Mouse (Mus musculus) 3134 (cell line): ENCODE measurements around the gene Ttc4.

Experiments used
- DNase-seq: peaks from one replicate; pipeline ENCODE4 v3.0.0-alpha.2; 2011; ENCODE audit warnings: low spot score; ENCODE audit not compliant: insufficient read length; ENCODE audit errors: extremely low read depth

Gene Ttc4

DNA sequence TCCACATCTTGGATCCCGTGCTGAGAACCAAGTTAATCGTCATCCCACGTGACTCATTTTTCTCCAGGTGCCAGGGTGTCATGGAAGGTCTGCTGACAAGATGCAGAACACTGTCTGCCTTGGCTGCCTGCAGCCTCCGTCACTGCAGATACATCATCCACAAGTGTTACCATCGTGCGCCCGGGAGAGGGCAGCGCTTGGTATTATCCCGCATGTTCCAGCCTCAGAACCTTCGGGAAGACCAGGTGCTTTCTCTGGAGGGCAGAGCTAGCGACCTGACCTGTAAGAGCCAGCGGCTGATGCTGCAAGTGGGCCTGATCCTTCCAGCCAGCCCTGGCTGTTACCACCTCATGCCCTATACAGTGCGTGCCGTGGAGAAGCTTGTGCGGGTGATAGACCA lies 25.7 kb downstream of the Ttc4 start:
- DNase-seq = no peak

DNA sequence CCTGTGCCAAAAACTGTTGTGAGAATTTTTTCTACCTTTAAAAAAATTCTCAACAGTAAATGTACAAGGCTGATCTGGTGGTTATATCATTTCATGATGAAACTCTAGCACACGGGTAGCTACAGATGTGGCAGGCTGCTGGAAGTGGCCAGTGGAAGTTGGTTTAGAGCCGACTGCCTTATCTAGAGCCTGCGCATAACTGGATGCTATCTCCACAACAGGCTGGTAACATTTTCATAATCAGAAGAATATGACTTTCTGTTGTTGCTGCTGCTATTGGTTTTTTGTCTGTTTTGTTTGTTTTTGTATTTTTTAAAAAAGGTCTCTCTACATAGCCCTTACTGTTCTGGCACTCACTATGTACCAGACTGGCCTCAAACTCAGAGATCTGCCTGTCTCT lies 26.2 kb downstream of the Ttc4 start:
- no peak for DNase-seq

DNA sequence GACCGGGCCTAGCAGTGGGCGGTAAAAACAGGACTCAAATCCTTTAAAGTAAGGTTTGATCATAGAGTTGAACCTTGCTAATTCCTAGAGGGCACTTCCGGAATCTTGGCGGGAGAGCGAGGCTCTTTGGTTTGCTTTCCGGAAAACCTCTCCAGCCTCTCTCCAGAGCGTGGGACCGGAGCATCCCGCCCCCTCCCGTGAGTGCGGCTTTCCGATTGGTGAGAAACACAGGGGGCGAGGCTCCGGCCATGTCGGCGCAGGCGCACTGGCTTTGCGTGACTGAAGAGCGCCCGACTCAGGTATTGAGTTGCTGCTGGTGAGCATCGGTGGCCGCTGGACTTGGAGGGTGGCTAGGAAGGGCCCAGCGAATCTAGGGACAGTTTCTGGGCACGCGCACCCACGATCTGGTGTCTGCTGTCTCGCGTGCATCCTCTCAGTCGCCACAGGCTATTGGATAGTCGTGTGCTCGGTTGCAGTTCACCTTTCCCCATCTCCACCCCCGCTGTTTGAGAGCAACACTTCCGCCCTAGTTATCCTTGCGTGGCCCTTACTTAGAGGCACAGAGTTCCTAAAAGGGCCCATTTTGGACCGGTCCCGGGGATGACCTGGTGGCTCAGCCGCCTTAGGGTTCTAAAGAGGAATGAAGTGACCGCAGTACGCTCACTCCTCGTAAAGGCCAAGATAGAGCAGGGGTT lies 27.8 kb downstream of the Ttc4 start, which contains the start of gene Pars2:
Pars2 (plus strand) TSS at position 237 of the 695 bp plus-strand sequence.
- peak; percentile 96 for DNase-seq

DNA sequence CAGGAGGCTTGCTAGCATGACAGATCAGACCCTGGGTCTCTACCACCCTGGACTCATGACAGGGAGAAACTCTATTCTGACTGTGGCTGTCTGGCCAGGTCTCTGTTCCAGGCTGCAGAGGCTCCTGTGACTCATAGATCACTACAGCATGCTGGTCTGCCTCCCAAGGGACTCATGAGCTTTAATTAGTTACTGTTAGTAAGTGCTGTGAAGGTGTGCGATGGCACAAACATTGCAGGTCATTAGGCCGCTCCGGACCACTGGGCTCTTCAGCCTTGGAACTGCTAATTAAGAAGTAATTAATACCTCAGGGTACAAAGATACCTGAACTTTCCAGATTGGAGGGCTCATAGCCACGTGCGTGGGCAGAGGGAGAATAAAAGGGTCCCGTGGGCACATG lies 31.6 kb downstream of the Ttc4 start:
- DNase-seq = no peak

DNA sequence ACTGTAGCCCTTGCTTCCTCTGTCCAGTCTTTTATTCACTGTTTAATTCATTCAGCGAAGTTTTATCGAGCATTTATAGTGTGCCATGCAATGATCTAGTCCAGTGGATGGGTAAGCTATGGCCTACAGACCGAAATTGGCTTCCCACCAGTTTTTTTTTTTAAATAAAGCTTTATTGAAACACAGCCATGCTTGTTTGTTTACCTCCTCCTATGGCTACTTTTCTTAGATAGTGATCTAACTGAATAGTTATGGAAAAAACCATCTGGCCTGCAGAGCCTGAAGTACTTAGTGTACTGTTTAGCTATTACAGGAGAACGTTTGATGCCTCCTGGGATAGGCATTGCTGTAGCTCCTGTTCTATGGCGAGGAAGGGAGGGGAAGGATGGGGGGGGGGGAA lies 32.9 kb downstream of the Ttc4 start:
- no peak for DNase-seq

DNA sequence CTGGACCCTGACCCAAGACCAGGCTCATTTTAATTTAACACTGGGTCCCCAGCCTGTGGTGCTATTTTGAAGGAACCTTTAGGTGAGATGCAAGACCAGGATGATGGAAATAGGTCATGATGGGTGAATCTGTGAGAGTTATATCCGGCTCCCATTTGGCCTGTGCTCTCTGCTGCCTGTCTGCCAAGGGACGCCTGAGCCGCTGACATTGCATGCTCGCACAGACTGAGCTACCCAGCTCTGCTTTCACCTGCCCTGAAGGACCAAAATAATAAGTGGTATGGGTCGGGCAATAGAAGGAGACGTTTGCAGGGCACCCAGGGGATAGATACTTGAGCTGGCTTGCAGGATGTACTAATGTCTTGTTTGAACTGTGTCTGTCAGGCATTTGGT lies 34.5 kb downstream of the Ttc4 start:
- DNase-seq = no peak

DNA sequence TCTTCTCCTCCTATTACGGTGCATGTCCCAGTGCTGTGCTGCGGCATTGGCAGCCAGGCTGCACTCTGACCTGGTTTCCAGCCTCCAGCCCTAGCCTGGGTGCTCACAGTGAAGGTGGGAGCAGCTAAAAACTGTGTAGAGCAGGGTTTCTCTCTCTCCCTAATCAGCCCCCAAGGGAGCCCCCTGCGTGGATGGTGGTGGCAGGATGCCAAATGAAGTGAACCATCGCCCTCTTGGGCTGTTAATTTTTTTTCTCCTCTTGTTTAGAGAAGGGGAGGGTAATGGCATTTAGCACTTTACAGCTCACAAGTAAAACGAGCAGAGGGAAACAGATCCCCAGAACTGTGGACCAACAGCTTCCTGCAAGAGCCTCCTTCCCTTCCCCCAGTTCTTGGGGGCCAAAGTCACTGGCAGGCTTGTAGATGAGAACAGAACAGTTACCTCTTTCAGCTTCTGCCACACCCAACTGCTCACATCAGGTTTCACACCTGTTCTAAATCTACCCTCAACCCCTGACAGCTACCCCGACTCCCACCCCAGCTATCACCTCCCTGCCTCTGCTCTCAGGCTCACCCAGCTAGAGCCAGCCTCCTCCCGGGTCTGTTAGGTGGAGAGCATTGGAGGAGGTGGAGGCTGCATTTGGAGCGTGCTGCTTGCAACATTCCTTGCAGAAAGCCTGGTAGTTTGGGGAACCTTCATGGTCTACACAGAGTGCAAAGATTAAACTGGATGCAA lies 35.1 kb downstream of the Ttc4 start:
- DNase-seq = no peak

DNA sequence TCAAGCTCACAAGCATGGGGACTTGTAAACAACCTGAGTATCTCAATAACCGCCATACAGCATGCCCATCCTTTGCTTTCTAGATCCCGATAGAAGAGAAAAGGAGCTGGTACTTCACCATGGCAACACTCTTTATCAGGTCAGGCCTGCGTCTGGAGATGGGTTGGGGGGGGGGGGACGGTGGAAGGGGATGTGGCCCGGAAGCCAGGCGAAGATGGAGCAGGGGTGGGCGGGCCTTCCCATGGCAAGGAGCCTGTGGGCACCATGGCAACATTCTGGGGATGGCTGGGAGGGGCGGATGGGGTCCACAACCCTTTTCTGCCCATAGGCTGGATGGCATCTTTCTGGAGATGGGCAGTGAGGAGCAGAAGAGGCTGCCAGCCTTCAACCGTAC lies 44.7 kb downstream of the Ttc4 start:
- no peak for DNase-seq

DNA sequence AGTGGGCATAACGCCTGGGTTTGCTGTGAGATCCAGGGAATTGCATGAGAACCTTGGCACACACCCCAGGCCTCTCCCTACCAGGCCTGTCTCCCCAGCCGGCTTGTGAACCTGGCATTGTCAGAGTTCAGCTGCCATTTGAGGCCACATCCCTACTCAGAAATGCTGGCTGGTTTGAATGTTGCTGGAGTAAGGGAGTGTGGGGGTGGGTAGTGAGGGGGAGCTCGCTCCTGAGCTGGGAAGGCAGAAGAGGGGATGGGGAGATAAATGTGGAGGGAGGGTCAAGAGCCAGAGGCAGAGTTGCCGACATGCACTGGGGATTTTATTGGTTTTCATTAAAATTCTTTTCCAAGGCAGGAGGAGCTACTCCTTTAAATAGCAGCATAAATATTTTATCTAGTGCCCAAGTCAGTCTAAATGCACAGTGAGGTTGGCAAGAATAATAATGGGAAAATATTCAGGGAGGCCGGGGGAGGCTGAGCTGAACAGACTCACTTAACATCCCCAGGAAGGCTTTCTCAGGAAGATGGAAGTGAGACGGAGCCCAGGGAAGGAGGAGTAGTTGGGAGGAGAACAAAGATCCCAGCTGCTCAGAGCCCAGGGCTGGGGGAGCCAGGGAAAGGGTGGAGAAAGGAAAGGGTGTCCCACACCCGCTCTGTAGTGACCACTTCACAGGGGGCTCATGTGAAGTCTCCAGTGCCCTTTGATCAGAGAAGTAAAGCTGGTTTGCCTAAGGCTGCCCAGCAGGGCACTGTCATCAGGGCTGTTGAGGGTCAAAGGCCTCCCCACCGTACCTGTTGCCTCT lies 45.3 kb downstream of the Ttc4 start:
- no peak for DNase-seq

DNA sequence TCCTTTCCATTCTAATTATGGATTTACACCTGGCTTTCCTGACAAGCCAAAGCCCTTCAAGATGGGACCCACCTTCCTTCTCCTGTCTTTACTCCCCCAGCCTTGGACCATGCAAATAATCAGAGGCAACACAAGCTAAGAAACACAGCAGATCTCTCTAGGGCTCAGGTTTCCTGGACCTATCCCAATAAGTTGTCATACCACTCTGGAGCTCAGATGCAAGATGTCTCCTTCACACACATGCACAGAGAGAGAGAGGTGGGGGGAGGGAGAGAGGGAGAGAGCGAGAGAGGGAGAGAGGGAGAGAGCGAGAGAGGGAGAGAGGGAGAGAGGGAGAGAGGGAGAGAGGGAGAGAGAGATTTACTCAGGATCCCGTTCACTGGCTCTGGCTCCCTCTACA lies 46.4 kb downstream of the Ttc4 start:
- DNase-seq = no peak

DNA sequence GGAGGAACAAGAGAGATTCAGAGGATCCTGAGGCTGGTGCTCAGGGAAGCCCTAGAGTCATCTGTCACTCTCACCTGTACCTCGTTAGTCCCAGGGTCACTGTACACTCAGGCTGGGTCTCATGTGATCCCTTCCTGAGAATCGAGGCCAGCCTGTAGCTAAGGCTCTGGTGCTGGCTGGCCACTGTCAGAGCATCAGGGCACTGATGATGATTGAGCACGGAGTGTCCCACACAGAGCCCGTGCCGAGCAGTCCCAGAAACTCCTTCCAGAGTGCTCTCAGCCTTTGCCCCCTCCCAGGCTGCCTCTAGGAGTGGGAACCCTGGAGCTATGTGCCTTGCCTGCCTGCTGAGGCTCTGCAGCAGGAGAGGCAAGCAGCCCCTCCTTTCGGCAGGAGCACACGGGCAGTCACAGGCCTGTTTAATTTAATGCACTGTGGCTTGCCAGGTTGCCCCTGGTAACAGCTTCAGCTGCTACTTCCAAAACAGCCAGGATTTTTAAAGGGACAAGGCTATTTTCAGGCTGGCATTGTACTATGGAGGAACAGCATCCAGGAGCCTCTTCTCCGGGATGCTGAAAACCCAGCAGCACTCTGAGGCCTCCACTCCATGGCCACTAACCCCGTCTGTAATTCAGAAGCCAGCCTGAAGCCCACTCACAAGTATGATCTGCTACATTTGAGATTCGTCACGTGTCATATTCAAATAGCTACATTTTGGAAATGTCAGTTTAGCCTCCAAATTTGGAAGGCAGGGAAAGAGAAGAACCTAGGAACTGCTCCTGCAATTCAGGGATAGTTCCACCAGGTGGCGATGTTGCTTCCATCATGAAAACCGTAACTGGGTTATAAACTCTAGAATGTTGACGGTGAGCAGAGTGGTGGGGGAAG lies 48.2 kb downstream of the Ttc4 start:
- no peak for DNase-seq

DNA sequence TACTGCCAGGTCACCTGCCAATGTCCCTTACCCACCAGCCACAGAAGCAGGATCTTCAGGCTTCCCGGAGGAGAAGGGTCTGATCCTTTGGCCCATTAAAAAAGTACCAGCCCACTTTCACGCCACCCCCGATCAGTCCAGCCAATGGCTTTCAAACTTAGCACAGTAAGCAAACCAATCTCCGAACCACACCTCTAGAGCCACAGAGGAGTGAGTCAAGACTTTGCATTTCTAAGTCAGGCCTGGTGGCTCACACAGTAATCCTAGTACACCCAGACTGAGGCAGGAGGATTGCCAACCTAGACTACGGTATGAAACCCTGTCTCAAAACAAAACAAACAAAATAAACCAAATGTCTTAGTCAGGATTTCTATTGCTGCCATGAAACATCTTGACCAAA lies 49.4 kb downstream of the Ttc4 start:
- DNase-seq = peak; percentile 47

DNA sequence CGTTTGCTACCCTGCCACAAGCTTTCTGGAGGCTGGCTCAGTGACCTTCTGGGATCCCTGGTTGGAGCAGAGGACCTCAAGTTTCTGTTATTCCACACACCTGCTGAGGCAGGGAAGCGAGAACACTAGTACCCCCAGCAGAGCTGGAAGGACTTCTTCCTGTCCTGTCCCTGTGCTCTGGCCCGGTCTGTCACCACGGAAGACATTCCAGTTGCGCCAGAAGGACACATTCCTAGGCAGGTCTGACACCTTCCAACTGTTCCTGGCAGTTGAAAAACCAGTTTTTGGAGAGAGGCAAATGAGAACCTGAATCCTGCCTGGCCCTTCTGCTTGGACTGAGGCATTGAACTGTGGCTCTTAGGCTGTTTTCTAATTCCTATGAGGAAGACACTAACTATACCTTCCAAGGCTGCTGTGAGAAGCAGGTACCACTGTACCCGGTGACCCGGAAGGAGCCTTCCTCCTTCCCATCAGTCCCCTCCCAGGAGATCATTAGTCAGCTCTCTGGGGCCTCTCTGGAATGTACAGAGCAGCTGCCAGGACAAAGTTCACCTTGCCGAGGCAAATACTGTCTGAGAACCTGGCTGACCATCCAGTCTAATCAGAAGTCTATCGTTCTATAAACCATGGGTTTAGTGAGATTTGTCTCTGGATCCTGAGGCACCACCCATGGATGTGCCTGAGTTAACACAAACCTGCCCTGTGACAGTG lies 49.9 kb downstream of the Ttc4 start:
- DNase-seq = no peak

DNA sequence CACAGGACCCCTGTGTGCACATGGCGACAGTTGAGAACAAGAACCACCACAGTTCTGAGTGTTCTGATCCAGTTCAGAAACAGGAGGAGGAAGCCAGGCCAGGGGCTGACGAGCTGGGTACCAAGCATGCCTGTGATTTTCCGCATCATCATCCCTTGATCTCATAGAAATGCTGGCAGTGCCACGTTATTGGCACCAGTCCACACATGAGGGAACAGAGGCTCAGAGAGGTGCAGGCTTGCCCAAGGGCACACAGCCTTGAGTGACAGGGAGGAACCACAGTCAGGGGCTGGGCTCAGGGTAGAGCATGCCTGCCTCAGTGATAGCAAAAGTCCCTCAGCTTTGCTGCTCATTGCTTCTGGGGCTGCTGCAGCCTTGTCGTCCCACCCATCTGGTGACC lies 50.9 kb downstream of the Ttc4 start:
- DNase-seq = no peak

DNA sequence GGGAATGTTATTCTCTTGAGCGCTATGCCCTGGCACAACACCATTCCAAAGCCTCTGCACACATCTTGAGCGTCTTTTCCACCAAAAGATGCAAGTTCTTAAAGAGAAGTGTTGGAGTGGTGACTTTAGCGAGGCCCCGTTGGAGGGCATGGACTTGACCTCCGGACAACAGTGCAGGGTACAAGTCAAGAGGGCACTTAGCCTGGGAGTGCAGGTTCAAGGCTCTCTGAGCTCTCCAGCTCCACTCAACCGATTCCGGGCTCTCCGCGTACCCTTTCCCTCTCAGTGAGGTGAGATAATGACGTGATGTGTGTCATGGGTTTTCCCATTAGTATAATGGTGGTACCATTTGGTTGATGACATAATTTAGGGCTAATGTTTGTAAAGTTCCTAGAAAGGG lies 54.5 kb downstream of the Ttc4 start:
- no peak for DNase-seq

DNA sequence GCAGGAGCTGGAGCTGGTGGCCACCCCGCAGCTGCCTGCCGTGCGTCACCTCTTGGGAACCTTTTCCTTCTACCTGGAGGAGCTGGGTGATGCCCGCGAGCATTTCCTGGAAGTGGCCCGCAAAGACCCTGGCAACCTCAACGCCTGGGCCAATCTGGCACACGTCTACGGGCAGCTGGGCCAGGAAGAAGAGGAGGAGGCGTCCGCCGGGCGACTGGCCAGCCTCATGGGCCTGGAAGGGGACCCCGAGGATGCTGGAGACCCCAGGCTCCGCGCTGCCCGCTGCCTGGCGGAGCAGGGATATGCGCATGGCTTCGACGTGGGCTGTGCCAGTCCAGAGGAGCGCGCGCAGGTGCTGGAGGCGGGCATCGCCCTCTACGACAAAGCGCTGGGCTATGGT lies 56.0 kb downstream of the Ttc4 start:
- DNase-seq = no peak

DNA sequence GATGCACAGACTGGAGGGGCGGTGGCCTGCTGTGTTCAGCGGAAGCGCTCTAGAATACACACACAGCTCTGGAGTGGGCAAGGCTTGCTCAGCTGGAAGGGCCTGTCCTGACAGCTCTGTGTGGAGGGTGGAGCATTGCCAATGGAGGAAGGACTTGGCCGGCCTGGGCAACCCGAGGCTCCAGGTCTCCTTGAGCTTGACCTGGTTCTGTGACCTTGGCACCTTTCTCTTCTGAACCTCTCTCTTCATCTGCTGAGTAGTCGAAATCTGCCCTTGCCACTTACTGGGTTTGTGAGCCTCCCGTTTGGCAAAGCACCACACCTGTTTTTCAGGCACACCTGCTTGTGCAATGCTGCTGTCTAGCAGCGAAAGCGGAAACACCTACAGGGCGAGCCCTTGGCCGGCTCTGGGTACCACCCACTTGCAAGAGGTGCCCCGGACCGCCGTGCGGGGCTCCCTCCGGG lies 56.7 kb downstream of the Ttc4 start, which contains the start of gene Ttc22:
Ttc22 (plus strand) TSS at position 403 of the 464 bp plus-strand sequence.
- no peak for DNase-seq

DNA sequence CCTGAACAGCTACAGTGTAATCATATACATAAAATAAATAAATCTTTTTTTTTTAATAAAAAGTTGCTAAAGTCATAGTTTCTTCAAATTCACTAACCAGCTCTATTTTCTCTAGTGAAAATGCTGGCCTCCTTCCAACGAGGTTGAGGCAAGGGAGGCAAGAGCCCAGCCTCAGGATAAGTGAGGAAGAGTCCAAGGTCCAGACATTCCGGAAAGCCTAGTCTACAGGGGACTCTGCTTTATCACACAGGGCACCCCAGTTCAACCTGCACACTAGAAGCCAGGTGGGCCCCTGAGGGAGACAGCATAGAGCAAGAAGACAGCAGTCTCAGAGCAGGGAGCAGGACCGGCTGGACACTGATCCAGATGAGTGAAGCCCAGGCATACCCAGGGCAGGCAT lies 57.3 kb downstream of the Ttc4 start:
- DNase-seq = no peak

DNA sequence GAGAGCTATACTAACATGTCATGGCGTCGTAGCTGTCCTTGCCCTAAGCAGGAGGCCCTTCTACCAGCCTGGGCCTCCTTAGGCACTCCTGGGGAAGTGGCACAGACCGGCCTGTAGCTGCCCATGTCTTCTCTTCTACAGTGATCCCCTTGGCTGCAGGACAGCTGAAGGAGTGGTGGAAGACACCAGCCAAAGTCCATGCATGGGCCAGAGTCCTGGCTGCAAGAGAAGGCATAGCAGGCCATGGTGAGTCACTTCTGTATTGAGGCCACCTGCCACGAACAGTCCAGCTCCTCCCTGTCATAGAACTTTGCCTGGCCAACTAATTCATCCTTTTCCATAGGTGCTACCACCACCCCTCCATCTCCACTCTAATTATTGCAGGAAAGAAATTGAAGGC lies 59.8 kb downstream of the Ttc4 start:
- DNase-seq = no peak

DNA sequence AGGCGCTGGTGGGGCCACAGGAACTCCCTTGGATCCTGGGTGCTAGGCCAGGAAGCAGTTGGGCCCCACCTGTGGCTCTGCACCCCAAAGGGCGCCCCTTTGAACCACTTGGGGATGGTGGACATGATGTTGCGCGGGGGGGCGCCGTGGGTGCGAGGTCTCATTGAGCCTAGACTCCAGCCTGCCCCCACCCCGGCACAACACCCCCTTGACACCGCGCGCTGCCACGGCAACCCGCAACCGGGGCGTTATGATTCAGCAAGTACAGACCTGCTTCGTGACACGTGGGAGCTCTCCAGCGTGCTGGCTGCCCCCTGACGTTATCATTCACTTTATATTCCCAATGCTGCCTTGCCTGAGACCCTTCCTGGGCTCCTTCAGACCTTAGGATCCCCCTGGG lies 61.7 kb downstream of the Ttc4 start, which contains the start of gene Lexm:
Lexm (minus strand) TSS at position 186 of the 400 bp plus-strand sequence.
- no peak for DNase-seq
